In genomic region chr6:34674897-34675296, GRCm38 (mm10) we compare ENCODE assay signal across 13 mouse cellular contexts.
DNase-seq lines count a peak whose midpoint lies in the region; ATAC-seq lines count a peak whose summit lies in the region.
"Had no signal": no experiment of that assay in that cellular context is flagged by ENCODE, and none has a peak within 500 bp of the region (broad histone marks: within the 10 kb centered on the region; RNA-seq: fewer than 3 reads in every experiment).

No protein-coding gene starts in this region.

- peak overlapping the region; percentile 13; the same call in 1 of the 2 replicates for H3K4me2 ChIP-seq in heart, embryonic 16.5 days (ENCODE audit: low read depth, low read length)
- peak overlapping the region; percentile 38 for H3K4me2 ChIP-seq in liver, embryonic 12.5 days
- no peak overlapping the region for H3K4me2 ChIP-seq in kidney, embryonic 15.5 days
- H3K4me2 ChIP-seq: lung, embryonic 15.5 days had no signal

- no peak overlapping the region for H3K27ac ChIP-seq in heart, embryonic 16.5 days (ENCODE audit: low read length)
- H3K27ac ChIP-seq in liver, embryonic 12.5 days, result no peak overlapping the region
- no peak overlapping the region for H3K27ac ChIP-seq in kidney, embryonic 15.5 days
- H3K27ac ChIP-seq: lung, embryonic 15.5 days had no signal

- ATAC-seq in heart, embryonic 16.5 days (replicated peaks; ENCODE audit: extremely low read depth, insufficient read depth, low FRiP score), result no peak
- no peak for ATAC-seq in liver, embryonic 12.5 days
- no peak for ATAC-seq in kidney, embryonic 15.5 days (replicated peaks; ENCODE audit: low FRiP score)

- H3K9ac ChIP-seq in heart, embryonic 16.5 days (ENCODE audit: low read length), result no peak overlapping the region
- H3K9ac ChIP-seq in liver, embryonic 12.5 days, result no peak overlapping the region
- H3K9ac ChIP-seq in kidney, embryonic 15.5 days, result no peak overlapping the region
- H3K9ac ChIP-seq: lung, embryonic 15.5 days had no signal

- H3K27me3 ChIP-seq in heart, embryonic 16.5 days (ENCODE audit: control insufficient read depth, insufficient read depth, low read length), result no peaks in the 10 kb centered on the region
- no peaks in the 10 kb centered on the region for H3K27me3 ChIP-seq in liver, embryonic 12.5 days (replicated peaks)
- no peaks in the 10 kb centered on the region for H3K27me3 ChIP-seq in kidney, embryonic 15.5 days
- H3K27me3 ChIP-seq: lung, embryonic 15.5 days had no signal

- 72% methylated on average over 10 of the region's 10 CpGs for WGBS in heart, embryonic 16.5 days
- 30% methylated on average over 10 of the region's 10 CpGs for WGBS in liver, embryonic 12.5 days (ENCODE audit: insufficient replicate concordance)
- 79% methylated on average over 10 of the region's 10 CpGs for WGBS in kidney, embryonic 15.5 days

- H3K36me3 ChIP-seq in heart, embryonic 16.5 days (ENCODE audit: control insufficient read depth, insufficient read depth), result 0 out of 2 replicates have a peak, but pooled peaks cover 2% of the 10 kb centered on the region
- H3K36me3 ChIP-seq in liver, embryonic 12.5 days, result no peaks in the 10 kb centered on the region
- no peaks in the 10 kb centered on the region for H3K36me3 ChIP-seq in kidney, embryonic 15.5 days
- H3K36me3 ChIP-seq: lung, embryonic 15.5 days had no signal

- 0 out of 2 replicates have a peak, but pooled peaks cover 3% of the 10 kb centered on the region for H3K9me3 ChIP-seq in heart, embryonic 16.5 days (replicated peaks; ENCODE audit: control insufficient read depth, low read length)
- H3K9me3 ChIP-seq in liver, embryonic 12.5 days (replicated peaks), result no peaks in the 10 kb centered on the region
- H3K9me3 ChIP-seq in kidney, embryonic 15.5 days (replicated peaks), result no peaks in the 10 kb centered on the region
- H3K9me3 ChIP-seq: lung, embryonic 15.5 days had no signal

- H3K4me1 ChIP-seq in heart, embryonic 16.5 days (ENCODE audit: control insufficient read depth, insufficient read depth, low read length), result peaks cover 3% of the 10 kb centered on the region; the same call in 1 of the 2 replicates
- H3K4me1 ChIP-seq in liver, embryonic 12.5 days, result peaks cover 6% of the 10 kb centered on the region
- peaks cover 7% of the 10 kb centered on the region; the same call in 1 of the 2 replicates for H3K4me1 ChIP-seq in kidney, embryonic 15.5 days
- H3K4me1 ChIP-seq: lung, embryonic 15.5 days had no signal

- DNase-seq in heart, postnatal 25 days (ENCODE audit: low spot score), result no peak
- peak; percentile 2 to 3 for DNase-seq in thymus, postnatal 36 days
- DNase-seq in thymus, adult 18-20 months, result no peak
- peak; percentile 3 for DNase-seq in naive thymus-derived CD4-positive, alpha-beta T cell, adult 2 months (ENCODE audit: low read depth)
- no peak for DNase-seq in cerebellum, postnatal 10 days
- DNase-seq: adrenal gland, postnatal 36 days; gastrocnemius, postnatal 25 days; kidney, adult 11 months had no signal

- intact Hi-C loops in heart, postnatal 25 days (cut with DNase I), result no loop called here

- H3K4me3 ChIP-seq in heart, embryonic 16.5 days (ENCODE audit: low read length), result no peak overlapping the region
- H3K4me3 ChIP-seq in liver, embryonic 12.5 days, result no peak overlapping the region
- H3K4me3 ChIP-seq in kidney, embryonic 15.5 days (replicated peaks), result no peak overlapping the region
- H3K4me3 ChIP-seq: erythroblast, embryonic 14.5 days; lung, embryonic 15.5 days had no signal

Comparison
In these comparisons a context has a peak if more than half of its experiments do, and no peak if none do; other contexts are left out.
1. DNase-seq: peak in thymus, postnatal 36 days (2 of 2) and naive thymus-derived CD4-positive, alpha-beta T cell, adult 2 months (single experiment); none in heart, postnatal 25 days (single experiment), thymus, adult 18-20 months (0 of 2) and cerebellum, postnatal 10 days (0 of 2).